Mouse (Mus musculus): ENCODE data around the gene Homer3. TPM values are rescaled to one million over a fixed set of nuclear protein-coding genes. Genes with fewer than 3 reads are reported as not detected.

Gene Homer3
- polyA plus RNA-seq, 1 experiment from 2014 or later: 91.4 TPM

DNA sequence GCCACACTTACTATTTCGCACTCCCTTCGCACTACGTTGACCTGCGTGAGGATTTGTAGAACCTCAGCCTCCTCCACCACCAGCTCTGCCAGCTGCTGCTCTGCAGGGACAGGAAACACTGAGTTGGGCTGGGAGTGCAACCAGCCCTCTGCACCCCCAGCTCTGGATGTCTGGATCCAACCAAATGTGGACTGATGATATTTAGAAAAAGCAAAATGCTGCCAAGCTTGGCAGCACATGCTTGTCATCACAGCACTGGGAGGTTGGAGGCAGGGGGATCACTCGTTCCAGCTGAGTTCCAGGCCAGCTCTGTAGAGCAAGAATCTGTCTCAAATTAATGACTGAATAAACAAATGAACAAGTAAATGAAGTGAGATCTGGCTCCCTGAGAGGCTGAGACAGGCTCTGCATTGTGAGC lies 11.4 kb downstream of the Homer3 start:
- 87% methylated on average over 5 of the region's 5 CpGs for WGBS
- H3K27me3 ChIP-seq (ENCODE audit: control insufficient read depth, insufficient read depth, low read length): no peaks in the 10 kb centered on the region
- no peak overlapping the region for H3K4me2 ChIP-seq (ENCODE audit: low read depth, low read length, severe bottlenecking)
- H3K4me3 ChIP-seq (ENCODE audit: low read depth, low read length): no peak overlapping the region
- no peaks in the 10 kb centered on the region for H3K4me1 ChIP-seq (replicated peaks; ENCODE audit: control insufficient read depth, insufficient read depth, low read length)
- ATAC-seq (replicated peaks; ENCODE audit: low FRiP score) (no peak), DNase-seq (ENCODE audit: low spot score) (no peak)
- no peaks in the 10 kb centered on the region for H3K9me3 ChIP-seq (ENCODE audit: control insufficient read depth, low read length)
- no peak overlapping the region for H3K27ac ChIP-seq (ENCODE audit: low read depth, low read length)
- peaks cover 23% of the 10 kb centered on the region for H3K36me3 ChIP-seq (ENCODE audit: control insufficient read depth, insufficient read depth, low read length)
- H3K9ac ChIP-seq (ENCODE audit: low read length): no peak overlapping the region

DNA sequence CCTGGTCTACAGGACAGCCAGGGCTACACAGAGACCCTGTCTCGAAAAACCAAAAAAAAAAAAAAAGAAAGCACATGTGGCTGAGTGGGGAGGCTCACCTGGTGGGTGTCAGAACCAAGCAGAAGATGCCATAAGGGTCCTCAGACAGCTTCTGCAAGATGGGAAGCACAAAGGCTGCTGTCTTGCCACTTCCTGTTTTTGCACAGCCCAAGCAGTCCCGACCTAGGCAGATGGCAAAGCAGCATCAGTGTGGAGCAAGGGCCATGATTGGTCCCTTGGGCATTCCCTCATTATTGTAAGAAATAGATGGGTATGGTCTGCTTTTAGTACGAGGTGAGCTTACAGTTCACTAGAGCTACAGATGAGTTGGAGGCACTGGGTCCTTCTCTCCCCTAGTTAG lies 18.3 kb downstream of the Homer3 start:
- Histone ChIP-seq H3K27me3 (ENCODE audit: control insufficient read depth, insufficient read depth, low read length) (no peaks in the 10 kb centered on the region), H3K4me3 (ENCODE audit: low read depth, low read length) (no peak overlapping the region), H3K27ac (ENCODE audit: low read depth, low read length) (no peak overlapping the region), H3K9me3 (ENCODE audit: control insufficient read depth, low read length) (no peaks in the 10 kb centered on the region), H3K4me1 (replicated peaks; ENCODE audit: control insufficient read depth, insufficient read depth, low read length) (peaks cover 8% of the 10 kb centered on the region; the same call in 1 of the 2 replicates), H3K36me3 (ENCODE audit: control insufficient read depth, insufficient read depth, low read length) (peaks cover 8% of the 10 kb centered on the region), H3K4me2 (ENCODE audit: low read depth, low read length, severe bottlenecking) (no peak overlapping the region), H3K9ac (ENCODE audit: low read length) (no peak overlapping the region)
- WGBS: 84% methylated on average over 3 of the region's 3 CpGs
- DNase-seq (ENCODE audit: low spot score): no peak
- ATAC-seq (replicated peaks; ENCODE audit: low FRiP score): no peak

DNA sequence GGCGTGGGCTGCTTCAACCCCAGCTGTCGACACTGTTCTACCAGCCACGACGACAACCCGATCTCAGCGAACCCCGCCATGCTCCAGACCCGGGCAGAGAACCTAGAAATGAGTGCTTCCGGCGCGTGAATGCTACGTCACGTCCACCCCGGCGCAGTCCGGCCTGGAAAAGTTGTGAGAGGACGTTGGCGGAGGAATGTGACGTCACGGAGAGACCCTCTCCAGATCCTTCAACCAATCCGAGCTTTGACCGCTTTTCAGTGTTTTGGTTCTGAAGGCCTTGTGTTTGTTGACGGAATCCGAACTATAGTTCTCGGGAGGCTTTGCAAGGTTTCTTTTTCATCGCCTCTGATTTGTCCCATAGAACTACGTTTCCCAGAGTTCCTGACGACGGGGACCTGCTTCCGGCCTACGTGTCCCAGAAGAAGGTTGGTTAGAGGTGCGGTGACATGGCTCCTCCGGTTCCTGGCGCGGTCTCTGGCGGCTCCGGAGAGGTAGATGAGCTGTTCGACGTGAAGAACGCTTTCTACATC lies 19.8 kb downstream of the Homer3 start, which contains the start of the genes Ddx49 and Cope:
Ddx49 (minus strand) TSS at position 132 of the 533 bp plus-strand sequence.
Cope (plus strand) TSS at position 161 of the 533 bp plus-strand sequence.
- Histone ChIP-seq H3K9ac (ENCODE audit: low read length) (peak within 1 kb of the TSS; percentile 80), H3K36me3 (ENCODE audit: control insufficient read depth, insufficient read depth, low read length) (no peaks in the 10 kb centered on the region; the same call in 1 of the 2 replicates), H3K4me2 (ENCODE audit: low read depth, low read length, severe bottlenecking) (peak within 1 kb of the TSS; percentile 90), H3K9me3 (ENCODE audit: control insufficient read depth, low read length) (no peaks in the 10 kb centered on the region), H3K27ac (ENCODE audit: low read depth, low read length) (no peak within 1 kb of the TSS), H3K27me3 (ENCODE audit: control insufficient read depth, insufficient read depth, low read length) (no peaks in the 10 kb centered on the region), H3K4me3 (ENCODE audit: low read depth, low read length) (peak within 1 kb of the TSS; percentile 90), H3K4me1 (replicated peaks; ENCODE audit: control insufficient read depth, insufficient read depth, low read length) (peaks cover 8% of the 10 kb centered on the region; the same call in 1 of the 2 replicates)
- peak; percentile 93 for ATAC-seq (replicated peaks; ENCODE audit: low FRiP score)
- peak; percentile 95 for DNase-seq (ENCODE audit: low spot score)
- WGBS: under 1% methylated on average over 40 of the region's 40 CpGs

DNA sequence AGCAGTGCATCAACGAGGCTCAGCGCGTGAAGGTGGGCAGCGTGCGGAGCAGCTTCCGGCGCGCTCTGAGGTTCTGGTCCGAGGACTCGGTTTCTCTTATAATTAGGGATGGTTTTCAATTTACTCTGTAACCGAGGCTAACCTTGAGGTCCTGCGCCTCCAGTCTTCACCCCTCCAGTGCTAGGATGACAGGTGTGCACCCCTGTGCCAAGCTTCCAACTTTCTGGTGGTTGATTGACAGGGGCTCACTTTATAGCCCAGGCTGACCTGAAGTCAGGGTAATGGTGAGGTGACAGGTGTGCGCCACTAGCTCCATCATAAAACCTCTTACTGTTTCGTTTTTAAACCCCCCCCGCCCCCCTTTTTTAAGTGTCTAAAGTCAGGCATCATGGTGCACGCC lies 20.3 kb downstream of the Homer3 start:
- 8% methylated on average over 16 of the region's 16 CpGs for WGBS
- no peaks in the 10 kb centered on the region; the same call in 1 of the 2 replicates for H3K36me3 ChIP-seq (ENCODE audit: control insufficient read depth, insufficient read depth, low read length)

DNA sequence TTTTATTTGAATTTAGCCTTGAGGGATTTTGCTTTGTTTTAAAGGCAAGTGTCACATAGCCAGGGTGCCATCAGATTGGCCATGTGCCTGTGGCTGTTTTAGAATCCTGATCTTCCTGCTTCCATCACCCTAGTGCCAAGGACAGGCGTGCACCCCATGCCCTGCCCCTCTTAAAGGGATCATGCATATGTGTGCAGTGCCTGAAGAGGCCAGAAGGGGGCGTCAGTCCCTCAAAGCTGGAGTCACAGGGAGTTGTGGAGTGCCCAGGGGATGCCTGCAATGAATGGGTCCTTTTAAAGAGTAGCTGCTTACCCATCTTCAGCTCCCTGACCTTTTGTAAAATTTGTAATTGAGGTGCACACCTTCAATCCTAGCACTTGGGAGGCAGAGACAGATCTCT lies 26.7 kb downstream of the Homer3 start:
- no peak for DNase-seq (ENCODE audit: low spot score)
- H3K36me3 ChIP-seq (ENCODE audit: control insufficient read depth, insufficient read depth, low read length): peaks cover 5% of the 10 kb centered on the region; the same call in 1 of the 2 replicates
- H3K4me1 ChIP-seq (replicated peaks; ENCODE audit: control insufficient read depth, insufficient read depth, low read length): no peaks in the 10 kb centered on the region
- no peak overlapping the region for H3K4me2 ChIP-seq (ENCODE audit: low read depth, low read length, severe bottlenecking)
- H3K27me3 ChIP-seq (ENCODE audit: control insufficient read depth, insufficient read depth, low read length): no peaks in the 10 kb centered on the region
- no peak; the same call in 1 of the 2 replicates for ATAC-seq (replicated peaks; ENCODE audit: low FRiP score)
- H3K27ac ChIP-seq (ENCODE audit: low read depth, low read length): no peak overlapping the region
- 37% methylated on average over 2 of the region's 2 CpGs for WGBS
- no peaks in the 10 kb centered on the region for H3K9me3 ChIP-seq (ENCODE audit: control insufficient read depth, low read length)
- H3K9ac ChIP-seq (ENCODE audit: low read length): no peak overlapping the region
- no peak overlapping the region for H3K4me3 ChIP-seq (ENCODE audit: low read depth, low read length)

More for the DNA sequence above, 20.3 kb downstream of the Homer3 start:
- Histone ChIP-seq H3K4me2 (ENCODE audit: low read depth, low read length, severe bottlenecking) (peak overlapping the region; percentile 90), H3K27me3 (ENCODE audit: control insufficient read depth, insufficient read depth, low read length) (no peaks in the 10 kb centered on the region), H3K4me3 (ENCODE audit: low read depth, low read length) (peak overlapping the region; percentile 90), H3K9ac (ENCODE audit: low read length) (peak overlapping the region; percentile 80), H3K27ac (ENCODE audit: low read depth, low read length) (no peak overlapping the region), H3K4me1 (replicated peaks; ENCODE audit: control insufficient read depth, insufficient read depth, low read length) (peaks cover 8% of the 10 kb centered on the region; the same call in 1 of the 2 replicates), H3K9me3 (ENCODE audit: control insufficient read depth, low read length) (no peaks in the 10 kb centered on the region)
- ATAC-seq (replicated peaks; ENCODE audit: low FRiP score): peak; percentile 31; the same call in 1 of the 2 replicates
- no peak for DNase-seq (ENCODE audit: low spot score)

DNA sequence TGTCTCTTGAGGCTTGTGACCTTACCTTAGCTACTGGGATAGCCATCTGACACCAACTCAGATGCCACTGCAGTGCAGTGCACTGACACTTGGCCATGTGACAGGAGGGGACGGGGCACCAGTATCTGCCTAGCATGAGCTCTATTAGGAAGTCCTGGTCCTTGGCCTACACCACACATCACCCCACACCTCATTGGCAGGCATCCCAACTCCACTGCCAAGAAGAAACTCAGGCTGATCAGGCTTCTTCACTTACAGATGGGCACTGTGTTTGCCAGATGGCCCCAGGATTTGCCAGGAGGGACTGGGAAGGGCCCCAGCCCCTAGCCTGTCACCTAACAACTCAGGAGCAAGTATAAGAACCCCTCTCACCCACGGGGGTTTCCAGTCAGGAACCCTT lies 30.8 kb downstream of the Homer3 start:
- Histone ChIP-seq H3K27ac (ENCODE audit: low read depth, low read length) (no peak overlapping the region), H3K36me3 (ENCODE audit: control insufficient read depth, insufficient read depth, low read length) (peaks cover 5% of the 10 kb centered on the region; the same call in 1 of the 2 replicates), H3K9ac (ENCODE audit: low read length) (no peak overlapping the region), H3K9me3 (ENCODE audit: control insufficient read depth, low read length) (no peaks in the 10 kb centered on the region), H3K4me1 (replicated peaks; ENCODE audit: control insufficient read depth, insufficient read depth, low read length) (peaks cover 22% of the 10 kb centered on the region), H3K4me2 (ENCODE audit: low read depth, low read length, severe bottlenecking) (no peak overlapping the region), H3K27me3 (ENCODE audit: control insufficient read depth, insufficient read depth, low read length) (no peaks in the 10 kb centered on the region), H3K4me3 (ENCODE audit: low read depth, low read length) (no peak overlapping the region)
- DNase-seq (ENCODE audit: low spot score) (no peak), ATAC-seq (replicated peaks; ENCODE audit: low FRiP score) (no peak)
- WGBS: 88% methylated on average over 2 of the region's 2 CpGs

DNA sequence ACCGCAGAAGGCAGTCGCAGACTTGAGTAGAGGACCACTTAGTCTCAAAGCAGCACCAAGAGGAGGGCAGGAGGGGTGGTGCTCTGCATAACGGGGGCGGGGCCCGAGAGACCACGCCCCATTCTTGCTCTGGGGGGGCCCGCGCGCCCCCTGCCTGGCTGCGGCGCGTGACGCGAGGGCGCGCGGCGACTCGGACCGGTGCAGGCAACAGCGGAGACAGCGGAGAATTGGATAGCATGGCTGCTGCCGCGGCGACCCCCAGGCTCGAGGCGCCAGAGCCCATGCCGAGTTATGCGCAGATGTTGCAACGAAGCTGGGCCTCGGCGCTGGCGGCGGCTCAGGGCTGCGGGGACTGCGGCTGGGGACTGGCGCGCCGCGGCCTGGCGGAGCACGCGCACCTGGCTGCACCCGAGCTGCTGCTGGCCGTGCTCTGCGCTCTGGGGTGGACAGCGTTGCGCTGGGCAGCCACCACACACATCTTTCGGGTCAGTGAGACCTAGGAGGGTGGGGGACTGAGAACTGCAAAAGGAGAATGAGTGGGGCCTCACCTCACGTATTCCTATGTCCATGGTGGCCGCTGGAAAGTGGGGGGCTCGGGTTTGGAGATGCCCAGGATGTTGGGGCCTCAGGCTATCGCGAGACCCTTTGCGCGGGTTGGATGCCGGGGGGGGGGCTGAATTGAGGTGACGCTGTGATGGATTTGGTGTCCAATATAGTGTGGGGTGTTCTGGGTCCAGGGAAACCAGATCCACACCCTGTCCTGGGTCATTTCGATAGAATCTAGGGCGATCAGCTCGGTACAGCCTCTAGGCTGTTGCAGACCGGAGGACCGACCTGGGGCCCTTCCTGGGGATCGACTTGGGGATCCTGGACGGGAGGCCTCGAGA lies 33.2 kb downstream of the Homer3 start, which contains the start of gene Cers1:
Cers1 (plus strand) TSS at position 152 of the 887 bp plus-strand sequence.
- DNase-seq (ENCODE audit: low spot score) (peak; percentile 87), ATAC-seq (replicated peaks; ENCODE audit: low FRiP score) (peak; percentile 56)
- peak within 1 kb of the TSS; percentile 68 for H3K9ac ChIP-seq (ENCODE audit: low read length)
- H3K9me3 ChIP-seq (ENCODE audit: control insufficient read depth, low read length): no peaks in the 10 kb centered on the region
- WGBS: 1% methylated on average over 66 of the region's 66 CpGs
- H3K4me3 ChIP-seq (ENCODE audit: low read depth, low read length): peak within 1 kb of the TSS; percentile 52
- 0 out of 2 replicates have a peak, but pooled peaks cover 5% of the 10 kb centered on the region for H3K36me3 ChIP-seq (ENCODE audit: control insufficient read depth, insufficient read depth, low read length)
- peak within 1 kb of the TSS; percentile 85 for H3K27ac ChIP-seq (ENCODE audit: low read depth, low read length)
- peaks cover 22% of the 10 kb centered on the region for H3K4me1 ChIP-seq (replicated peaks; ENCODE audit: control insufficient read depth, insufficient read depth, low read length)
- H3K27me3 ChIP-seq (ENCODE audit: control insufficient read depth, insufficient read depth, low read length): no peaks in the 10 kb centered on the region
- peak within 1 kb of the TSS; percentile 62 for H3K4me2 ChIP-seq (ENCODE audit: low read depth, low read length, severe bottlenecking)
